Mouse (Mus musculus) heart, embryonic 13.5 days (tissue): Measurements from ENCODE around the gene Eya3. TPM values are rescaled to one million over a fixed set of nuclear protein-coding genes. Genes with fewer than 3 reads are reported as not detected.
"Not testable (repeated sequence)": the region's sequence is repeated elsewhere in the genome, so short reads cannot be mapped to it uniquely, and the experiment has no call there.

Experiments
- ATAC-seq: fragments of 200-750 bp; cut with Nextera tagmentation; 2 replicates; pipeline ENCODE4 v1.8.0; 2017; ENCODE audit warnings: moderate TSS enrichment; ENCODE audit not compliant: insufficient number of reproducible peaks, low FRiP score, low TSS enrichment; ENCODE audit errors: extremely low read depth
- H3K27ac ChIP-seq: fragments of 300-500 bp; sonication (generic); replicated peaks from 2 replicates; pipeline ENCODE4 v1.5.1; 2015; ENCODE audit warnings: moderate library complexity, mild to moderate bottlenecking, inconsistent platforms
- H3K27me3 ChIP-seq: fragments of 300-500 bp; sonication (generic); replicated peaks from 2 replicates; pipeline ENCODE4 v1.6.1; 2015; ENCODE audit warnings: mild to moderate bottlenecking, inconsistent platforms
- H3K36me3 ChIP-seq: fragments of 300-500 bp; sonication (generic); 2 replicates; pipeline ENCODE4 v1.6.1; 2015; ENCODE audit warnings: mild to moderate bottlenecking, inconsistent platforms
- H3K4me1 ChIP-seq: fragments of 300-500 bp; sonication (generic); 2 replicates; pipeline ENCODE4 v1.6.1; 2015; ENCODE audit warnings: inconsistent platforms
- H3K4me2 ChIP-seq: fragments of 300-500 bp; sonication (generic); 2 replicates; pipeline ENCODE4 v1.6.1; 2015; ENCODE audit warnings: inconsistent platforms, mild to moderate bottlenecking, moderate library complexity
- H3K4me3 ChIP-seq: fragments of 300-500 bp; sonication (generic); 2 replicates; pipeline ENCODE4 v1.5.1; 2015; ENCODE audit warnings: moderate library complexity, mild to moderate bottlenecking, inconsistent platforms
- H3K9ac ChIP-seq: fragments of 300-500 bp; sonication (generic); 2 replicates; pipeline ENCODE4 v1.6.1; 2015; ENCODE audit warnings: inconsistent platforms, mild to moderate bottlenecking, moderate library complexity
- H3K9me3 ChIP-seq: fragments of 300-500 bp; sonication (generic); 2 replicates; pipeline ENCODE4 v1.6.1; 2016; ENCODE audit warnings: inconsistent platforms
- WGBS: fragments of 180-500 bp; shearing (Covaris S2); methylation state at CpG from one replicate; pipeline ENCODE4 v1.1.7; 2015; ENCODE audit warnings: mixed read lengths; 5-methylcytosine and 5-hydroxymethylcytosine counted together
- polyA plus RNA-seq: library from polyadenylated mRNA; unstranded; fragments of >200 nt; fragmentation: Nextera tagmentation; extraction: Ambion mirVana; gene quantifications from 2 replicates; pipeline ENCODE4 v1.2.1, GENCODE M21; 2015

Eya3 gene
- polyA plus RNA-seq, 1 experiment from 2014 or later: 17.7 TPM

- Histone ChIP-seq H3K27me3 (no peaks in the 10 kb centered on the region), H3K4me3 (no peak overlapping the region), H3K4me1 (no peaks in the 10 kb centered on the region), H3K9ac (no peak overlapping the region), H3K4me2 (no peak overlapping the region), H3K36me3 (peaks cover 94% of the 10 kb centered on the region), H3K9me3 (no peaks in the 10 kb centered on the region), H3K27ac (no peak overlapping the region)
- no peak for ATAC-seq
- 95% methylated on average over 8 of the region's 8 CpGs for WGBS
Observed at GRCm38 (mm10) chr4:132706885-132707284, 68.1 kb downstream of the Eya3 start.

DNA sequence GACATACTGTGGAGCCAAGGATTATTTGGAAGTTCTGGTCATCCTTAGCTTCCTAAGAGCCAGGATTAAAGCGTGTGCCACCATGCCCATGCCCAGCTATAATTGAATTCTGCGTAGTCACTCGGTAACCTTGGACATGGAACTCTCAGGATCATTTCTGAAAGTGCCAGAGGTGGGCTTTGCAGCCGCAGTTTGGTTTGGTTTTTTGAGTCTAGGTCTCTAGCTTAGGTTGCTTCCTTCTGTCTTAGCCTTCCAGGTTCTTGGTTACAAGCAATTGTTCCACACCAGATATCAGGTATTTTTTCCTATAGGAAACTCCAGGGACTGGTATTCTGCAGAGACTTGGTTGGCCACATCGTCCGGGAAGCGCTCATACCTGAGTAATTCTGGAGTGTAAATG, 74.4 kb downstream of the Eya3 start:
- Histone ChIP-seq H3K4me1 (no peaks in the 10 kb centered on the region), H3K27me3 (no peaks in the 10 kb centered on the region), H3K9ac (no peak overlapping the region), H3K4me2 (no peak overlapping the region), H3K9me3 (no peaks in the 10 kb centered on the region), H3K27ac (no peak overlapping the region), H3K4me3 (no peak overlapping the region), H3K36me3 (peaks cover 79% of the 10 kb centered on the region)
- WGBS: 93% methylated on average over 7 of the region's 7 CpGs
- ATAC-seq: no peak

DNA sequence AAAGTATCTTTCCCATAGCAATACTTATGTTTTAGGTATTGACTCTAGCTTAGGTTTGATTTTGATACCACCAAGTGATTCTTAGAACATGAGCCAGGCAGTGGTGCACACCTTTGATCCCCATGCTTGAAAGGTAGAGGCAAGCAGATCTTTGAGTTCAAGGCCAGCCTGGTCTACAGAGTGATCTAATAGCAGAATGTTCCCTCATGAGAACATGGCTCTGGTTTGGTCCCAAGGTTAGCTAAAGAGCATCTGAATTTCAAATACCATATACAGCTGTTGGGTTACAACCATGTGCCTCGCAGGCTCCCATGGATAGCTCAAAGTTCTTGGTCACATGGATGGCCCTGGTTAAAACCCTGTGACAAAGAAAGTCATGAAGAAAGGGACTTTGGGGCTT, 79.5 kb downstream of the Eya3 start:
- Histone ChIP-seq H3K36me3 (peaks cover 81% of the 10 kb centered on the region), H3K27me3 (no peaks in the 10 kb centered on the region), H3K4me1 (no peaks in the 10 kb centered on the region)

DNA sequence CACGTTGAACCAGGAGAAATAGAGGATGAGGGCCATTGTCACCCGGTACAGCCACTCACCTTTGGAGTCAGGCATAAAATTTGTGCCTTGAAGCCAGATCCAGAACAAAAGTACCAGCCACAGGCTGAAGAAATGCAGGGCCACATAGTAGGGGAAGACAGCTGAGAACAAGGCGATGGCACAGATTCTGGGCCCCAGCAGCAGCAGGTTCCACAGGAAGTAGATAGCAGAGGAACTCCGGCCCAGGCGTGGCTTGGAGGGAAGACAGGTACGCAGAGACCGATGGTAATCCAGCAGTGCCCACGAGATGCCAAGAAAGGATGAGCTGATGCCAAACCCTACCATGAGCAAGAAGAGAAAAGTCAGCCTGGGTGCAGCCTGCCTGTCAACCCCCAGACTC, 89.4 kb downstream of the Eya3 start:
- Histone ChIP-seq H3K4me1 (peaks cover 21% of the 10 kb centered on the region), H3K4me3 (no peak overlapping the region), H3K27ac (no peak overlapping the region), H3K27me3 (no peaks in the 10 kb centered on the region), H3K36me3 (peaks cover 25% of the 10 kb centered on the region), H3K9me3 (no peaks in the 10 kb centered on the region), H3K9ac (no peak overlapping the region), H3K4me2 (no peak overlapping the region)
- 81% methylated on average over 8 of the region's 8 CpGs for WGBS
- no peak for ATAC-seq

More for the DNA sequence above, 79.5 kb downstream of the Eya3 start:
- Histone ChIP-seq H3K9me3 (no peaks in the 10 kb centered on the region), H3K27ac (no peak overlapping the region), H3K4me2 (no peak overlapping the region), H3K9ac (no peak overlapping the region), H3K4me3 (no peak overlapping the region)
- WGBS: 92% methylated on average over 1 of the region's 1 CpGs
- ATAC-seq: no peak

DNA sequence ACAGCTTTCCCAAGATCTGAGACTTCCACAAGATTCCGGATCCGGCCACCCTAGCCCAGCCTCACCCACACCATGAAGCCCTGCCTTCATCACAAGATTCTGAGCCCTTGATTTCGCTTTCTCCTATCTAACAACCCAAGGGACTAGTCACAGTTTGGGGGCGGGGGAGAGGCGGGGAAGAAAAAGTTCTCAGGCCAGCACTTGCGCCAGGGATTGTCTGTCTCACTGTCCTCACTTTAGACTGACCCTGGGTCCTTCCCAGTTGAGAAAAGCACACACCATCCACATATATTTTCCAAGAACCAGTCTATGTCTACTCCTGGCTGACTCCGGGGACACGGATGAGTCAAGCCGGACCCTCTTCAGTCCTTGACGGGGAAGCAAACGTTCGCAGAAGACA, 92.8 kb downstream of the Eya3 start:
- no peak overlapping the region; the same call in 1 of the 2 replicates for H3K27ac ChIP-seq
- ATAC-seq: no peak
- H3K9me3 ChIP-seq: no peaks in the 10 kb centered on the region
- H3K4me1 ChIP-seq: peaks cover 11% of the 10 kb centered on the region
- H3K4me2 ChIP-seq: peak overlapping the region; percentile 97
- peak overlapping the region; percentile 82 for H3K9ac ChIP-seq
- peak overlapping the region; percentile 70 for H3K4me3 ChIP-seq
- WGBS: 38% methylated on average over 12 of the region's 12 CpGs
- H3K27me3 ChIP-seq: no peaks in the 10 kb centered on the region
- peaks cover 10% of the 10 kb centered on the region; the same call in 1 of the 2 replicates for H3K36me3 ChIP-seq

DNA sequence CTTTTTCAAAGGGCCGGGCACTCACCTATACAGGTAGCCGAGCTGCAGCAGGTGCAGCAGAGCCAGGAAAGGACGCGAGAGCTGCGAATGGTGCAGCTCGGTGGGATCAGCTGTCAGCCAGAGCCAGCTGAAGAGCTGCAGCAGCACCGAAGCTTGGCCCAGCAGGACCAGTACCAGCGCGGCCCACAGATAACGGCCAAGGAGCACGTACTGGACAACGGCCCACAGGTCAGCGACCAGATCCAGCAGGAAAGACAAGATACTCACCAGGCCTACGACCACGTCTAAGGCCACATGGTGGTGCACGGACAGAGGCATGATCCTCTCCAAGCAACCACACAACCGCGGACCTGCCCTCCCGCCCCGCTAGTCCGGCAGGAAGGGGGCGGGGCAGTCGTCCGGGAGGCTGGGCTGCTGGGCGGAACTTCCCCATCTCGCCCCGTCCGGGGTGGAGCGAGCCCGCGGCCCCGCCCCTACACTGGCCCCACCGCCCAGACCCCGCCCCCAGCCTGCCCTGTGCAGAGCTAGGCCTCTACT, 93.4 kb downstream of the Eya3 start, which contains the start of gene Xkr8:
TSS of gene Xkr8 (minus strand) at position 399 of the 537 bp plus-strand sequence.
- peaks cover 10% of the 10 kb centered on the region; the same call in 1 of the 2 replicates for H3K36me3 ChIP-seq
- H3K27ac ChIP-seq: no peak within 1 kb of the TSS; the same call in 1 of the 2 replicates
- H3K4me3 ChIP-seq: peak within 1 kb of the TSS; percentile 70
- peaks cover 11% of the 10 kb centered on the region for H3K4me1 ChIP-seq
- H3K4me2 ChIP-seq: peak within 1 kb of the TSS; percentile 97
- H3K9ac ChIP-seq: peak within 1 kb of the TSS; percentile 82
- no peaks in the 10 kb centered on the region for H3K27me3 ChIP-seq
- ATAC-seq: peak; percentile 92
- no peaks in the 10 kb centered on the region for H3K9me3 ChIP-seq
- WGBS: 1% methylated on average over 34 of the region's 34 CpGs

DNA sequence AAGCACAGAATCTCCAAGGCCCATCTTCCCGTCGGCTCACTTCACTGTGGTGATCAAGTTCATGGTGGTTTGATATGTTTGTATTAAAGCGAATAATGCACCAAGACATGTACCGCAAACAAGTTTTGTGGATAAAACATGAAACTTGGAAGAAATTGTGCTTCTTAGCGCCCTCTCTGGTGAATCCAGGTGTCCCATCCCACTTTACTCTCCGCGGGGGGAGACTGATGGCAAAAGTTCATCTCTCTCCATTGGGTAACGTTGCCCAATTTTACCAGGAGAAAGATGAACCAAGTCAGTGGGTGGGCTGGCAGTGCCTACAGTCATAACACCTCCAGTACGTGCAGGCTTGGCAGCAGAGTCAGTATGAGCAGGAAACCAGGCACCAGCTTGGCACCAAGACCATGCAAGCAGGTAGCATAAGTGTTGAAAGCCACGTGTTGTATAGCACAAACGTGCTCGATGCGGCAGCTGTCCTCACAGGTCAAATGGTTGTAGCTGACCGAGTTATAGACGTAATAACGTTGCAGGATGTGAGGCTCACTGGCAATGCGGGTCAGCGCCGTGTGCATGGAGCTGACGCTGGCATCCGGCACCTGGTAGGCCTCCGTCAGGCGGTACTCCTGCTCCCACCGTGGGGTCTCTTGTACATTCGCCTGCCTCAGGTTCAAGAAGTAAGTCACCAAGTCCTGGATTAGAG, 94.4 kb downstream of the Eya3 start:
- H3K27ac ChIP-seq: no peak overlapping the region
- WGBS: 89% methylated on average over 25 of the region's 25 CpGs
- H3K4me2 ChIP-seq: no peak overlapping the region
- no peaks in the 10 kb centered on the region for H3K36me3 ChIP-seq
- peaks cover 11% of the 10 kb centered on the region for H3K4me1 ChIP-seq
- H3K4me3 ChIP-seq: no peak overlapping the region
- no peak for ATAC-seq
- no peaks in the 10 kb centered on the region for H3K9me3 ChIP-seq
- H3K27me3 ChIP-seq: no peaks in the 10 kb centered on the region
- no peak overlapping the region for H3K9ac ChIP-seq

DNA sequence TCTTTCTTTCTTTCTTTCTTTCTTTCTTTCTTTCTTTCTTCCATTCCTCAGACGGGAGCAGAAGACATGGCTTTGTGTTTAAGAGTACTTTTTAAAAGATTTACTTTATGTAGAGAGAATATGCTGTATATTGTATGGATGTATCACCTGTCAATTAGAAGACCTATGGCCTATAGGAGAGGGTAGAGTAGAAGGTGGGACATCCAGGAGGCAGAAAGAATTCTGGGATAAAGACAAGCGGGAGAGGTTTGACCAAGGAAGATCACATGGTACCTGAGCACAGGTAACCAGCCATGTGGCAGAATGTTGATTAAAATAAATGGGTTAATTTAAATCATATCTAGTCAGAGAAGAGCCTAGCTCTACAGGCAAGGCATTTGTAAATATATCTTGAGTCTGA, 96.0 kb downstream of the Eya3 start:
- H3K9ac ChIP-seq: no peak overlapping the region
- H3K4me1 ChIP-seq: peaks cover 11% of the 10 kb centered on the region
- H3K4me2 ChIP-seq: no peak overlapping the region
- no peak overlapping the region for H3K4me3 ChIP-seq
- no peaks in the 10 kb centered on the region for H3K9me3 ChIP-seq
- WGBS: 86% methylated on average over 2 of the region's 2 CpGs
- no peaks in the 10 kb centered on the region for H3K36me3 ChIP-seq
- no peak overlapping the region for H3K27ac ChIP-seq
- ATAC-seq: no peak
- H3K27me3 ChIP-seq: no peaks in the 10 kb centered on the region

- no peak overlapping the region for H3K4me3 ChIP-seq
- no peaks in the 10 kb centered on the region for H3K27me3 ChIP-seq
- H3K4me2 ChIP-seq: no peak overlapping the region
- H3K36me3 ChIP-seq: no peaks in the 10 kb centered on the region
- H3K9me3 ChIP-seq: no peaks in the 10 kb centered on the region
- ATAC-seq: no peak
- peaks cover 11% of the 10 kb centered on the region for H3K4me1 ChIP-seq
- WGBS: 73% methylated on average over 2 of the region's 2 CpGs
- no peak overlapping the region for H3K27ac ChIP-seq
- no peak overlapping the region for H3K9ac ChIP-seq
Observed at GRCm38 (mm10) chr4:132735389-132735788, 96.6 kb downstream of the Eya3 start.

GRCm38 (mm10) chr4:132735894-132736293, 97.1 kb downstream of the Eya3 start:
- Histone ChIP-seq H3K9me3 (no peaks in the 10 kb centered on the region), H3K36me3 (no peaks in the 10 kb centered on the region), H3K4me2 (no peak overlapping the region), H3K27ac (no peak overlapping the region), H3K4me1 (peaks cover 11% of the 10 kb centered on the region), H3K27me3 (no peaks in the 10 kb centered on the region), H3K4me3 (no peak overlapping the region), H3K9ac (no peak overlapping the region)
- ATAC-seq: no peak
- 52% methylated on average over 3 of the region's 3 CpGs for WGBS

- H3K4me2 ChIP-seq, H3K27me3 ChIP-seq, H3K4me3 ChIP-seq, H3K4me1 ChIP-seq, H3K36me3 ChIP-seq, H3K9ac ChIP-seq, ATAC-seq, H3K27ac ChIP-seq, H3K9me3 ChIP-seq: not testable (repeated sequence)
- WGBS: 79% methylated on average over 9 of the region's 9 CpGs
Observed at GRCm38 (mm10) chr4:132737154-132737553, 98.4 kb downstream of the Eya3 start.

DNA sequence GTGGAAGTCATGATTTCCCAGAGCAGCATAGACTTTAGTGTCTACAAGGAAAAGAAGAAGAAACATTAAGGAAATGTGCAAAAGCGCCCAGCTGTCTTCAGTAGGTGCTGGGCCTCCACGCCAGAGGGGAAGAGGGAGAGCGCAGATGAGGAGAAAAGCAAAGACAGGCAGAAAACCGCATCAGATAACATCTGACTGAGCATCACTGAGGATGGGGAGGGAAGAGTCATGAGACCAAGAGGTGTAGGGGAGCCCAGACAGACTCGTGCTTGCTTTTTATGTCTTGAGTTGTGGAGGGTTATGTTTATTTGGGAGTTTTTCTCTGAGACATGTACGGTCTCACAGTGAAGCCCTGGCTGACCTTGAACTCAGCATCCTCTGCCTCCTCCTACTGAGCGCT, 102.7 kb downstream of the Eya3 start:
- Histone ChIP-seq H3K27me3 (no peaks in the 10 kb centered on the region), H3K9me3 (no peaks in the 10 kb centered on the region), H3K27ac (no peak overlapping the region), H3K4me3 (no peak overlapping the region), H3K36me3 (no peaks in the 10 kb centered on the region), H3K9ac (no peak overlapping the region), H3K4me2 (no peak overlapping the region), H3K4me1 (peaks cover 13% of the 10 kb centered on the region)
- WGBS: 84% methylated on average over 7 of the region's 7 CpGs
- ATAC-seq: no peak
